Mouse (Mus musculus) olfactory bulb, adult 2 months (tissue): ENCODE measurements around the gene Mog.

Experiments
- CTCF ChIP-seq: fragments of 200-500 bp; IDR thresholded peaks from 2 replicates; pipeline ENCODE4 v1.5.1; 2012; ENCODE audit warnings: low read depth, mild to moderate bottlenecking, low read length, moderate library complexity; ENCODE audit not compliant: insufficient read depth
- POLR2A ChIP-seq: fragments of 200-500 bp; IDR thresholded peaks from 2 replicates; pipeline ENCODE4 v1.6.1; 2012; ENCODE audit warnings: mild to moderate bottlenecking, low read depth, low read length, moderate library complexity; ENCODE audit not compliant: insufficient read depth

- TF ChIP-seq POLR2A = no peak
- no peak for TF ChIP-seq CTCF
Measured at GRCm38 (mm10) chr17:37048383-37048782, 25.2 kb upstream of the Mog start.
